ENCODE assay signal across 7 mouse cellular contexts in genomic region chr11:119252854-119253541, GRCm38 (mm10). TPM values are rescaled to one million over a fixed set of nuclear protein-coding genes. Genes with fewer than 3 reads are reported as not detected.
DNase-seq lines count a peak whose midpoint lies in the region; ATAC-seq and TF ChIP-seq lines count a peak whose summit lies in the region.

No protein-coding gene starts in this region.

- no peaks in the 10 kb centered on the region for H3K36me3 ChIP-seq in forebrain, embryonic 11.5 days (ENCODE audit: control insufficient read depth, insufficient read depth, low read length)
- H3K36me3 ChIP-seq in intestine, embryonic 14.5 days (ENCODE audit: control insufficient read depth, insufficient read depth, low read length): no peaks in the 10 kb centered on the region

- TF ChIP-seq POLR2A in bone marrow, adult 2 months (IDR thresholded peaks at IDR 0.05; ENCODE audit: borderline replicate concordance, control insufficient read depth, low read depth, low read length): no peak

- DNase-seq in left cerebral cortex, postnatal 4 days: peak; percentile 70
- no peak for DNase-seq in left cerebral cortex, adult 11 months (ENCODE audit: low spot score)
- DNase-seq in forebrain, embryonic 11.5 days (ENCODE audit: low spot score): peak; percentile 84
- peak; percentile 78 for DNase-seq in intestine, embryonic 14.5 days (ENCODE audit: low spot score)
- DNase-seq in mesoderm, embryonic 11.5 days (ENCODE audit: low read depth, low spot score): peak; percentile 68
- peak; percentile 36 to 61 for DNase-seq in thymus, postnatal 10 days (ENCODE audit: low spot score in 2 of 2)

- H3K4me2 ChIP-seq in forebrain, embryonic 11.5 days (ENCODE audit: low read depth, low read length, severe bottlenecking): peak overlapping the region; percentile 42
- H3K4me2 ChIP-seq in intestine, embryonic 14.5 days (ENCODE audit: low read length): peak overlapping the region; percentile 25; the same call in 1 of the 2 replicates

- no peak overlapping the region for H3K4me3 ChIP-seq in bone marrow, adult 2 months (replicated peaks; ENCODE audit: control insufficient read depth, low read depth, low read length)
- no peak overlapping the region for H3K4me3 ChIP-seq in forebrain, embryonic 11.5 days (ENCODE audit: low read depth, low read length)
- H3K4me3 ChIP-seq in intestine, embryonic 14.5 days (ENCODE audit: low read depth, low read length): no peak overlapping the region

- peak; percentile 50 for TF ChIP-seq CTCF in bone marrow, adult 2 months (IDR thresholded peaks at IDR 0.05; ENCODE audit: control insufficient read depth, insufficient read depth, low read length)

- no peaks in the 10 kb centered on the region for H3K4me1 ChIP-seq in bone marrow, adult 2 months (ENCODE audit: control insufficient read depth, insufficient read depth, low read length)
- H3K4me1 ChIP-seq in forebrain, embryonic 11.5 days (replicated peaks; ENCODE audit: control insufficient read depth, insufficient read depth, low read length): peaks cover 7% of the 10 kb centered on the region; the same call in 1 of the 2 replicates
- H3K4me1 ChIP-seq in intestine, embryonic 14.5 days (replicated peaks; ENCODE audit: control insufficient read depth, insufficient read depth, low read length): peaks cover 6% of the 10 kb centered on the region; the same call in 1 of the 2 replicates

- H3K27ac ChIP-seq in bone marrow, adult 2 months (ENCODE audit: control insufficient read depth, insufficient read depth, low read depth, low read length, poor library complexity): no peak overlapping the region
- no peak overlapping the region for H3K27ac ChIP-seq in forebrain, embryonic 11.5 days (ENCODE audit: low read depth, low read length)
- H3K27ac ChIP-seq in intestine, embryonic 14.5 days (ENCODE audit: low read depth): no peak overlapping the region

- H3K9me3 ChIP-seq in forebrain, embryonic 11.5 days (ENCODE audit: control insufficient read depth, low read length): no peaks in the 10 kb centered on the region
- no peaks in the 10 kb centered on the region for H3K9me3 ChIP-seq in intestine, embryonic 14.5 days (ENCODE audit: control insufficient read depth, low read length)

- peak overlapping the region; percentile 45 for H3K9ac ChIP-seq in forebrain, embryonic 11.5 days (ENCODE audit: low read length)
- no peak overlapping the region for H3K9ac ChIP-seq in intestine, embryonic 14.5 days (ENCODE audit: low read length)

- no peaks in the 10 kb centered on the region for H3K27me3 ChIP-seq in forebrain, embryonic 11.5 days (ENCODE audit: control insufficient read depth, insufficient read depth, low read length)
- H3K27me3 ChIP-seq in intestine, embryonic 14.5 days (replicated peaks; ENCODE audit: control insufficient read depth, insufficient read depth, low read length): no peaks in the 10 kb centered on the region

- peak; percentile 73; the same call in 1 of the 2 replicates for ATAC-seq in forebrain, embryonic 11.5 days (replicated peaks; ENCODE audit: low FRiP score)
- peak; percentile 77 for ATAC-seq in intestine, embryonic 14.5 days (replicated peaks; ENCODE audit: low FRiP score, low TSS enrichment, low read depth)

- intact Hi-C loops in left cerebral cortex, postnatal 4 days (cut with DNase I): no loop called here

- 3% methylated on average over 22 of the region's 22 CpGs for WGBS in bone marrow, adult 2 months
- WGBS in forebrain, embryonic 11.5 days: 5% methylated on average over 22 of the region's 22 CpGs
- WGBS in intestine, embryonic 14.5 days: 9% methylated on average over 22 of the region's 22 CpGs

RNA-seq across cellular contexts. Expression of gene Gaa, which starts 14.7 kb away (rescaled TPM):
- total RNA-seq in left cerebral cortex, postnatal 4 days (2021): 100 to 1,000 TPM in 1 of 2 experiments, 10 to 100 TPM in 1; 86.9 to 104 TPM
- 6.5 and 18.1 TPM in 2 replicates for polyA plus RNA-seq in bone marrow, adult 2 months (2011; ENCODE audit: insufficient read depth, insufficient read length, low replicate concordance, missing spikeins)
- 28.4 and 28.7 TPM in 2 replicates for polyA plus RNA-seq in forebrain, embryonic 11.5 days (2014; fragmentation: Nextera tagmentation; extraction: Ambion mirVana)
- 57.3 and 62.3 TPM in 2 replicates for polyA plus RNA-seq in intestine, embryonic 14.5 days (2014; fragmentation: Nextera tagmentation; extraction: Ambion mirVana)

RNA-seq across cellular contexts. Expression of gene Ccdc40, which starts 24.6 kb away (rescaled TPM):
- 1 to 10 TPM; 7.3 to 8.5 TPM for total RNA-seq in left cerebral cortex, postnatal 4 days (2021)
- polyA plus RNA-seq in bone marrow, adult 2 months (2011; ENCODE audit: insufficient read depth, insufficient read length, low replicate concordance, missing spikeins): 0.90 TPM in 1 of 2 replicates, not detected in the other
- polyA plus RNA-seq in forebrain, embryonic 11.5 days (2014; fragmentation: Nextera tagmentation; extraction: Ambion mirVana): 19.5 and 22.1 TPM in 2 replicates
- polyA plus RNA-seq in intestine, embryonic 14.5 days (2014; fragmentation: Nextera tagmentation; extraction: Ambion mirVana): 4.0 and 5.1 TPM in 2 replicates

RNA-seq across cellular contexts. Expression of gene Tbc1d16, which starts 24.7 kb away (rescaled TPM):
- 100 to 1,000 TPM; 217 to 222 TPM for total RNA-seq in left cerebral cortex, postnatal 4 days (2021)
- polyA plus RNA-seq in bone marrow, adult 2 months (2011; ENCODE audit: insufficient read depth, insufficient read length, low replicate concordance, missing spikeins): 0.74 and 1.2 TPM in 2 replicates
- 20.4 and 20.8 TPM in 2 replicates for polyA plus RNA-seq in forebrain, embryonic 11.5 days (2014; fragmentation: Nextera tagmentation; extraction: Ambion mirVana)
- polyA plus RNA-seq in intestine, embryonic 14.5 days (2014; fragmentation: Nextera tagmentation; extraction: Ambion mirVana): 12.2 and 13.0 TPM in 2 replicates

RNA-seq across cellular contexts. Expression of gene Eif4a3, which starts 46.9 kb away (rescaled TPM):
- total RNA-seq in left cerebral cortex, postnatal 4 days (2021): 100 to 1,000 TPM; 115 to 127 TPM
- 144 and 147 TPM in 2 replicates for polyA plus RNA-seq in bone marrow, adult 2 months (2011; ENCODE audit: insufficient read depth, insufficient read length, low replicate concordance, missing spikeins)
- polyA plus RNA-seq in forebrain, embryonic 11.5 days (2014; fragmentation: Nextera tagmentation; extraction: Ambion mirVana): 409 and 463 TPM in 2 replicates
- polyA plus RNA-seq in intestine, embryonic 14.5 days (2014; fragmentation: Nextera tagmentation; extraction: Ambion mirVana): 376 and 385 TPM in 2 replicates

RNA-seq across cellular contexts. Expression of gene Card14, which starts 54.6 kb away (rescaled TPM):
- under 1 TPM; 0.38 to 0.54 TPM for total RNA-seq in left cerebral cortex, postnatal 4 days (2021)
- polyA plus RNA-seq in bone marrow, adult 2 months (2011; ENCODE audit: insufficient read depth, insufficient read length, low replicate concordance, missing spikeins): not detected in 2 replicates
- polyA plus RNA-seq in forebrain, embryonic 11.5 days (2014; fragmentation: Nextera tagmentation; extraction: Ambion mirVana): 0.15 TPM in 1 of 2 replicates, not detected in the other
- 2.8 and 3.2 TPM in 2 replicates for polyA plus RNA-seq in intestine, embryonic 14.5 days (2014; fragmentation: Nextera tagmentation; extraction: Ambion mirVana)
